Mouse (Mus musculus): ENCODE results near the gene Il22.
"Not testable (repeated sequence)": the region's sequence is repeated elsewhere in the genome, so short reads cannot be mapped to it uniquely, and the experiment has no call there.

Gene Il22

DNA sequence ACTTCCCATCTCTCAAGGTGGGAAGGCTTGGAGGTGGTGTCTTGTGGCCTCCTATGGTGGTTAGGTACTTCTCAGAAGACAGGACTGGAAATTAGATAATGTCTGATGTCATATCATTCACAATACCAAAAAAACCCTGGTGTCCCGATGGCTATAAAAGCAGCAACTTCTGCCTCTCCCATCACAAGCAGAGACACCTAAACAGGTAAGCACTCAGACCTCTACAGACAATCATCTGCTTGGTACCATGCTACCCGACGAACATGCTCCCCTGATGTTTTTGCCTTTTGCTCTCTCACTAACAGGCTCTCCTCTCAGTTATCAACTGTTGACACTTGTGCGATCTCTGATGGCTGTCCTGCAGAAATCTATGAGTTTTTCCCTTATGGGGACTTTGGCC is at the start of gene Il22:
TSS of gene Il22 (plus strand) at position 301 of the 400 bp plus-strand sequence.
- no peak for DNase-seq (ENCODE audit: low spot score)

DNA sequence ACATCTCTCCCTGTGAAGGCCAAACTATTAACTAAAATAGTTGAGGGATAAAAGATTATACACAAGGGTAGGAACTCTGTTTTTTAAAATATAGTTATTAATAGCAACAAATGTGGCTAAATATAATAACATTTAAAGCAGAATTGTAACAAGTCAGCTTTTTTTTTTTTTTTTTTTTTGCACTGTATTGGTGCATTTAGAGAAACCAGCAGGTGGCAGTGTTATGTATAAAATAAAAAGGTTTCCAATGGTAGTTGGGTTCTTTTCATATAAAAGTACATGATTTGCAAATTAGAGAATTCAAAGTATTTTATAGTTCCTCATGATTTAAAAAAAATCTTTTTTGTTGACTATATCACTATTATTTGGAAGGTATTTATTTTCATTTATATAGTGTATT is 48.8 kb upstream of the Il22 start:
- peak; percentile 77 for DNase-seq (ENCODE audit: low spot score)

DNA sequence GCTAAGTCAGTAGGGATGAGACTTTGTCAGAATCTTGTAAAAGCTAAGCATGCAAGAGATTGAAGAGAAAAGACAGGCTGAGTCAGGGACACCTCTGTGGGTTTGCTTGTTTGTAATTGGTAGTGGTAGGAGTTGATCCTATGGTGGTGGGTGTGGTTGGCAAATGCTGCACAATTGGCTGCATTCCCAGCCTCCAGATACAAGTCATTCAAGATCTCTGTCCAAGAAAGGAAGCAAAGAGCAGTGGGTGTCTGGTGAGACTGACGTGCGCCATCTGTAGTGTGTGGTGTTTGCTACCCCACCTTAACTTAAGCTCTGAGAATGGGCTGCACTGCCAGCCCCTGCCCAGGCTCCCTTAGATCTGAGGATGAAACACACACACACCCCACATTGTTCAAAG is 43.6 kb upstream of the Il22 start:
- no peak for DNase-seq (ENCODE audit: low spot score)

- no peak for DNase-seq (ENCODE audit: low spot score)
Observed at GRCm38 (mm10) chr10:118169212-118169611, 35.5 kb upstream of the Il22 start.

DNA sequence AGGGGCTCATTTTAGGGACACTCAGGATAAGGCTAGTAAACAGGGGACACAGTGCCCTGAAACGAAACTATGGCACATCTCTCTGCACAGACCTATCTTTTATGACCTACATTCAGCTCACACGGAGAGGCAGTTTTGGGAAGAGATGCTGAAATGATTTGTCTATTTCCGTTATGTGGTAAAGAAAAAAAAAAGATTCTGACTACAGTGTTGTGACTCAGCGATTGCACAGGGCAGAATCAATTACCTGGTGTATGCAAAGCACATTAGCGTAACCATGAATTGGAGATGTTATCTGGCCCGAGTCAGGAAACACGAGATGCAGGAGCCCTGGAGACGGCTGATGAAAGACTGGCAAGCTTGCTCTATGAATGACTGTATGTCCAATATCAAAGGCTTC is 32.3 kb upstream of the Il22 start:
- no peak for DNase-seq (ENCODE audit: low spot score)

DNA sequence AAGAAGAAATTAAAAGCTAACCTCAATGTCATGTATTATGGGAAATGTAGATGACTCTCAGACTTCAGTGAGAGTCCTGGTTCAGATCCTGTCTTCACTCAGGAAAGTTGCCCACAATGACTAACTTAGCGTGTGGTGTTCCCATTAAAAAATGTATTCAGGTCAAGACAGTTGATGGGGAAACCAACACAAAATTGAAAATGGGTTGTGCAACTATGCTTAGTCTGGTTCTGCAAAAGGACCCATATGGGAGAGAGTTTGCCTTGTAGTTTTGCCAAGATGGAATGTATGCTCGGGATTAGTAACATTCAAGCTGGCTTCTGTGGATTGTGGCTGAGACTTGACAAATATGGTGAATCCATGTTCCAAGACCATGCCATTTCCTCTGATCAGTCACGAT is 31.9 kb upstream of the Il22 start:
- DNase-seq (ENCODE audit: low spot score): no peak

GRCm38 (mm10) chr10:118175542-118175941 is 29.2 kb upstream of the Il22 start:
- not testable (repeated sequence) for DNase-seq (ENCODE audit: low spot score)

DNA sequence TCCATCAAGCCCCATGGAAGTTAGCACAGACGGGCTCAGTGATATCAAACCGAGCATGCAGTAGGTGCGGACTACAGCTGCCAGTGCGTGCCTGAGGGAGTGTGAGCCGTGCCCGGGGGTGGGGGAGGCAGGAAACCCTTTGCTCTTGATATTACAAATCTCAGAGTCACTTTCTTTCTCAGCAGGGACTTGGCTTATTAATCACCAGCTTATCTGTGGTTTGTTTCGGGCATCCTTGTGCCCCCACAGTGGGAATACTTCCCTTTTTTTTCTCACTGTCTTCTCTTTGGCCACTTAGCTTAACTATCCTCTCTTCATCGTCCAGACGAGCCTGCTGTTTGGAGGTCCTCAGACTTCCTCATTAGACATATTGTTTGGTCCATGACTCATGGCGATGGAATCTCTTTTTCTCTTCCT is 26.0 kb upstream of the Il22 start:
- DNase-seq (ENCODE audit: low spot score): no peak

- DNase-seq (ENCODE audit: low spot score): no peak
Observed at GRCm38 (mm10) chr10:118179265-118179664, 25.5 kb upstream of the Il22 start.

DNA sequence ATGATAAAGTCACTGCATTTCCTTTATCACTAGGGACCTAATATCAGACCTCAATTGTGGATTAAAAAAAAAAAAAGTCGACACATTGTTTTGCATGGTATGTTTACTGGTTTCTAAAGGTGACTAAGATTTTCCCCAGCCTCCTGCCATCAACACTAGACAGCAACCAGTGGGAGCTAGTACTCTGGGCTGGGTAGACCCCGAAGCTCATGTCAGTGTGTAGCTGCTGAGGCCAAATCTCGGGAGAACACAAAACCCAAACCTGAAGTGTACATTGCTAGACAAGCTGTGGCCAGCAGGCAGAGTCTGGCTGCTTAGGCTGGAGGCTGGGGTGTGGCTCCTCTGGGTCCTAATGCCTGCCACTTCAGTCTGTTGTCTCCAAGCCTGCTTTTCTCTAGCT is 9.6 kb upstream of the Il22 start:
- DNase-seq (ENCODE audit: low spot score): peak; percentile 9

DNA sequence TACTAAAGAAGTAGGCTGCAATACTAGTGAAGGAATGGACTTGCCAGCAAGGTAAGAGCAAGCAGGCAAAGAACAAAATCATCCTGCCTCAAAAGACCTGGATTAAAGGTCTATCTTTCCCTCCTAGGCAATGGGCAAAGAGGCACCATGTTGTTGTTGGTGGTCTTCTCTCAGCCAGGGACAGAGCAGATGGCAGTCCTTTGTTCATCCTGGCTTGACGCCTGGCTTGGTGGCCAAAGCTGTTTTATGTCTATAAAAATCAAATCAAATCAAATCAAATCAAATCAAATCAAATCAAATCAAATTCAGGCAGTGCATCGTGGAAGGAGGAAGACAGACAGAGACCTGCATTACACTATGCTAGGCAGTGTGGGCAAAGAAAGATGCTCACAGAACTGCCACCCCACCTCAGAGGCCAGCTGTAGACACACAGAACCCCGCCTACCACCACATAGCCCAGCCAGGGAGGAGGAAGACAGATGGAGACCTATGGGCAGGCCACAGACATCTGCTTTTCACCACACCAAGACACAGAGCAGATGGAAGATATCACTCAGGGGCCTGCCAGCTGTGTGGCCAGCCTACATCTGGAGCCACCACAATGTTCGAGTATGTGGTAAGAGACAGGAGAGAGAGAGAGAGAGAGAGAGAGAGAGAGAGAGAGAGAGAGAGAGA is 11.1 kb downstream of the Il22 start:
- DNase-seq (ENCODE audit: low spot score): not testable (repeated sequence)

DNA sequence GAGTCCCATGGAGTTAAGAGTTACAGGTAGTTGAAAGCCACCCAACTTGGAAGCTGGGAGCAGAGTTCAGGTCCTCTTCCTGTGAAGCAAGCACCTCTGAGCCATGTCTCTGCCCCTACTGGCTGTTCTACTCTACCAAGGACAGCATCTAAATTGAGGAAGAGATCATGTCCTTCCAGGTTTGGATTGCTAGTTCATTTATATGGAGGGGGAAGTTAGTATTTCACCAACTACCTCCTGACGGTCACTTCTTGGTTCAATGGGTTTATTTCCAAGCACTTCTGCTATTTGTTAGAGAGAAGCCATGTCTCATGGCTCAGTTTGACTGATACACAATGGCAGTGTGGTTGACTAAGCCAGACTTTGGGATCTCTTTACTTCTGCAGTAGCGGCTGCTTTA is 22.9 kb downstream of the Il22 start:
- not testable (repeated sequence) for DNase-seq (ENCODE audit: low spot score)

GRCm38 (mm10) chr10:118232607-118233006 is 27.9 kb downstream of the Il22 start:
- DNase-seq (ENCODE audit: low spot score): not testable (repeated sequence)

GRCm38 (mm10) chr10:118240680-118241079 is 35.9 kb downstream of the Il22 start, which contains the start of gene Gm32717:
Gm32717 (minus strand) TSS chr10:118240780.
- not testable (repeated sequence) for DNase-seq (ENCODE audit: low spot score)

DNA sequence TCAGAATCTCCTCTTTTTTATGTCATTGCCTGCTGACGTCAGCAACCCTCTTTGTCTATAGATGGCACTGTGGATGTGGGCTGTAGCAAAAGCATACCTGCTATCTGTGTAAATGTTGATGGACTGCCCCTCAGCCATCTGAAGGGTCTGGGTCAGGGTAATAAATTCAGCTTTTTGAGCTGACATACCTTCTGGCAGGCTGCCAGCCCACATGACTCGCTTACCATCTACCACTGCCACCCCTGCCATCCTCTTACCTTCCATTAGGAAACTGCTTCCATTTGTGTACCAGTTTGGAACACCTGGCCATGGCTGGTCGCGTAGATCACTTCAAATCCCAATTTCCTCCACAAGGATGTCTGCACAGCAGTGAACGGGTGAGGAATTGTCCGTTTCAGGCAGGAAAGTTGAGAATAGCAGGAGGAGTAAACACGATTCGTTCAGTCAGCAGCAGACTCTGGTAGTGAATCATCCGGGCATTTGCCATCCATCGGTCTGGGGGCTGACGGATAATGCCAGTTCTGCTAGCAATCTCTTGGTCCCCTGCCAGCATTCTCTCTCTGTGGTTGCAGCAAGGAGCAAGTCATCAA is 44.4 kb downstream of the Il22 start:
- DNase-seq (ENCODE audit: low spot score): not testable (repeated sequence)

GRCm38 (mm10) chr10:118250852-118251295 is 46.1 kb downstream of the Il22 start:
- DNase-seq (ENCODE audit: low spot score): peak; percentile 83

- DNase-seq (ENCODE audit: low spot score): not testable (repeated sequence)
Observed at GRCm38 (mm10) chr10:118258388-118258787, 53.6 kb downstream of the Il22 start, which contains the start of gene Gm32802. Gm32802 (plus strand) TSS chr10:118258688.
